Comparison of ENCODE assay signal across 36 mouse cellular contexts in genomic region chr7:107362153-107362552, GRCm38 (mm10). TPM values are rescaled to one million over a fixed set of nuclear protein-coding genes. Genes with fewer than 3 reads are reported as not detected.
"Had no signal": no experiment of that assay in that cellular context is flagged by ENCODE, and none has a peak within 500 bp of the region (broad histone marks: within the 10 kb centered on the region; RNA-seq: fewer than 3 reads in every experiment).

No protein-coding gene starts in this region.

- H3K9ac ChIP-seq: heart, embryonic 12.5 days; heart, embryonic 13.5 days; heart, embryonic 15.5 days; hindbrain, embryonic 12.5 days; hindbrain, embryonic 13.5 days; hindbrain, embryonic 14.5 days; hindbrain, embryonic 15.5 days; intestine, embryonic 15.5 days; kidney, embryonic 15.5 days had no signal

- H3K4me2 ChIP-seq: heart, embryonic 11.5 days; heart, embryonic 12.5 days; heart, embryonic 13.5 days; heart, embryonic 15.5 days; hindbrain, embryonic 12.5 days; hindbrain, embryonic 13.5 days; hindbrain, embryonic 14.5 days; hindbrain, embryonic 15.5 days; intestine, embryonic 15.5 days; kidney, embryonic 15.5 days had no signal

- H3K4me1 ChIP-seq: heart, embryonic 12.5 days; heart, embryonic 13.5 days; heart, embryonic 15.5 days; hindbrain, embryonic 10.5 days; hindbrain, embryonic 12.5 days; hindbrain, embryonic 13.5 days; hindbrain, embryonic 15.5 days; intestine, embryonic 15.5 days; kidney, embryonic 15.5 days had no signal

- ATAC-seq: hindbrain, embryonic 16.5 days; hindbrain, postnatal 0 days; inflammation-experienced regulatory T-cells, adult 6 months; intestine, embryonic 15.5 days; intestine, embryonic 16.5 days; intestine, postnatal 0 days had no signal

- H3K36me3 ChIP-seq: heart, embryonic 12.5 days; heart, embryonic 13.5 days; heart, embryonic 15.5 days; hindbrain, embryonic 10.5 days; hindbrain, embryonic 12.5 days; hindbrain, embryonic 13.5 days; hindbrain, embryonic 15.5 days; intestine, embryonic 15.5 days; kidney, embryonic 15.5 days had no signal

- H3K9me3 ChIP-seq: heart, embryonic 12.5 days; heart, embryonic 13.5 days; heart, embryonic 15.5 days; hindbrain, embryonic 10.5 days; hindbrain, embryonic 12.5 days; hindbrain, embryonic 13.5 days; hindbrain, embryonic 15.5 days; intestine, embryonic 15.5 days; kidney, embryonic 15.5 days had no signal

- H3K27ac ChIP-seq: heart, embryonic 13.5 days; heart, embryonic 15.5 days; hindbrain, embryonic 10.5 days; hindbrain, embryonic 12.5 days; hindbrain, embryonic 13.5 days; hindbrain, embryonic 14.5 days; hindbrain, embryonic 15.5 days; hindbrain, postnatal 0 days; intestine, embryonic 15.5 days; kidney, embryonic 15.5 days; kidney, postnatal 0 days; layer of hippocampus, adult 2 months; left cerebral cortex, adult 2 months had no signal

- H3K4me3 ChIP-seq: heart, embryonic 12.5 days; heart, embryonic 13.5 days; heart, embryonic 15.5 days; hindbrain, embryonic 10.5 days; hindbrain, embryonic 12.5 days; hindbrain, embryonic 13.5 days; hindbrain, embryonic 15.5 days; intestine, embryonic 15.5 days; kidney, embryonic 15.5 days; layer of hippocampus, adult 2 months; left cerebral cortex, adult 2 months had no signal

- DNase-seq: heart, postnatal 10 days; heart, postnatal 14 days; heart, postnatal 36 days; heart, postnatal 4 days; kidney, adult 11 months; kidney, adult 18-20 months; kidney, adult 2 months; kidney, adult 8-10 months; kidney, adult 9 months; kidney, postnatal 10 days; kidney, postnatal 14 days; kidney, postnatal 25 days; kidney, postnatal 36 days; kidney, postnatal 4 days; layer of hippocampus, adult 9-11 months; layer of hippocampus, postnatal 36 days had no signal

- H3K27me3 ChIP-seq: heart, embryonic 12.5 days; heart, embryonic 13.5 days; heart, embryonic 15.5 days; hindbrain, embryonic 12.5 days; hindbrain, embryonic 15.5 days; intestine, embryonic 15.5 days; kidney, embryonic 15.5 days had no signal

RNA-seq across cellular contexts. Expression of gene Syt9, which starts 8.4 kb away (rescaled TPM):
- total RNA-seq: heart, postnatal 36 days; hematopoietic stem cell, adult 5-6 weeks had no signal
- polyA plus RNA-seq: inflammation-experienced regulatory T-cells, adult 6 months had no signal
